ENCODE assay signal across 22 mouse cellular contexts in the genomic region with DNA sequence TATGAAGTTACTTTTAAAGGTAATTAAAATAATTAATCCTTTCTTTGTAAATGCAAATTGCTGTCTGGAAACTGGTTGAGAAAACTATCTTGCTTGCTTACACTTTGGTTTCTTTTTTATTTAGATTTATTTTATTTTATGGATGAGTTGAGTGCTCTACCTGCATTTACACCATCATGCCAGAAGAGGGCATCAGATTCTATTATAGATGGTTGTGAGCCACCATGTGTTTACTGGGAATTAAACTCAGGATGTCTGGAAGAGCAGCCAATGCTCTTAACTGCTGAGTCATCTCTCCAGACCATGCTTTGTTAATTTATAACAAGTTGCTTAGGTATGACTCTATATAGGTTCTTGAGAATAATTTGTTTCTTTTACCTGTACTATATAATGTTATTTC.
DNase-seq lines count a peak whose midpoint lies in the region; ATAC-seq and TF ChIP-seq lines count a peak whose summit lies in the region.
"Had no signal": no experiment of that assay in that cellular context is flagged by ENCODE, and none has a peak within 500 bp of the region (broad histone marks: within the 10 kb centered on the region; RNA-seq: fewer than 3 reads in every experiment).

No protein-coding gene starts in this region.

- ATAC-seq in midbrain, embryonic 14.5 days (ENCODE audit: low FRiP score, low TSS enrichment), result no peak
- ATAC-seq in midbrain, embryonic 15.5 days (replicated peaks), result no peak
- no peak for ATAC-seq in Patski
- ATAC-seq in forebrain, postnatal 0 days, result no peak
- ATAC-seq in hindbrain, embryonic 11.5 days (ENCODE audit: low FRiP score), result no peak
- ATAC-seq: hindbrain, embryonic 16.5 days; intestine, postnatal 0 days; liver, embryonic 12.5 days had no signal

- DNase-seq in gastrocnemius, adult 2 months, result no peak
- no peak for DNase-seq in gastrocnemius, postnatal 4 days (ENCODE audit: low spot score in 2 of 2)
- DNase-seq in midbrain, embryonic 14.5 days, result peak; percentile 2
- DNase-seq in Patski (ENCODE audit: low read depth, low spot score), result no peak
- DNase-seq in forebrain, postnatal 0 days, result no peak
- no peak for DNase-seq in urinary bladder, adult 18-20 months (ENCODE audit: low spot score in 2 of 2)
- DNase-seq in hindbrain, embryonic 11.5 days (ENCODE audit: low spot score), result no peak
- DNase-seq: cerebellum, adult 9-10 months; gastrocnemius, postnatal 10 days; heart, adult 18-20 months; left cerebral cortex, postnatal 4 days; thymus, postnatal 25 days had no signal

- in situ Hi-C loops in Patski (cut with MboI; ENCODE audit: low pct_unique_long_range_greater_than_20kb), result no loop called here

- CTCF ChIA-PET in Patski (lab: Charles Lee), result no interaction called here

- no peak overlapping the region for H3K9ac ChIP-seq in midbrain, embryonic 14.5 days (replicated peaks; ENCODE audit: low read length)
- H3K9ac ChIP-seq in midbrain, embryonic 15.5 days, result no peak overlapping the region
- no peak overlapping the region for H3K9ac ChIP-seq in forebrain, postnatal 0 days
- no peak overlapping the region for H3K9ac ChIP-seq in hindbrain, embryonic 11.5 days (ENCODE audit: low read depth, low read length)
- H3K9ac ChIP-seq: forebrain, embryonic 12.5 days; heart, embryonic 13.5 days; liver, embryonic 12.5 days; lung, embryonic 15.5 days; neural tube, embryonic 12.5 days had no signal

- H3K27ac ChIP-seq in gastrocnemius, adult 2 months, result no peak overlapping the region
- H3K27ac ChIP-seq in midbrain, embryonic 14.5 days (replicated peaks; ENCODE audit: low read depth, low read length), result no peak overlapping the region
- H3K27ac ChIP-seq in midbrain, embryonic 15.5 days, result no peak overlapping the region
- H3K27ac ChIP-seq in forebrain, postnatal 0 days (ENCODE audit: low read depth, low read length), result no peak overlapping the region
- H3K27ac ChIP-seq in hindbrain, embryonic 11.5 days (ENCODE audit: low read depth, low read length), result no peak overlapping the region
- H3K27ac ChIP-seq: forebrain, embryonic 12.5 days; heart, embryonic 13.5 days; liver, embryonic 12.5 days; lung, embryonic 15.5 days; macrophage; neural tube, embryonic 12.5 days had no signal

- no peaks in the 10 kb centered on the region for H3K9me3 ChIP-seq in midbrain, embryonic 14.5 days (ENCODE audit: control insufficient read depth, low read length)
- H3K9me3 ChIP-seq in midbrain, embryonic 15.5 days, result no peaks in the 10 kb centered on the region
- no peaks in the 10 kb centered on the region for H3K9me3 ChIP-seq in forebrain, postnatal 0 days (ENCODE audit: low read length)
- no peaks in the 10 kb centered on the region for H3K9me3 ChIP-seq in hindbrain, embryonic 11.5 days (ENCODE audit: control insufficient read depth, low read length)
- H3K9me3 ChIP-seq: forebrain, embryonic 12.5 days; heart, embryonic 13.5 days; liver, embryonic 12.5 days; lung, embryonic 15.5 days; neural tube, embryonic 12.5 days had no signal

- TF ChIP-seq CTCF in gastrocnemius, adult 2 months (IDR thresholded peaks at IDR 0.05), result peak; percentile 4; the same call in 1 of the 2 replicates
- TF ChIP-seq CTCF in Patski (IDR thresholded peaks at IDR 0.05), result peak; percentile 29
- no peak for TF ChIP-seq CTCF in forebrain, postnatal 0 days (IDR thresholded peaks at IDR 0.05; ENCODE audit: low read depth)

- POLR2A ChIA-PET in Patski (lab: Charles Lee), result no interaction called here

- no peaks in the 10 kb centered on the region for H3K36me3 ChIP-seq in midbrain, embryonic 14.5 days (ENCODE audit: control insufficient read depth, insufficient read depth, low read length)
- H3K36me3 ChIP-seq in midbrain, embryonic 15.5 days (replicated peaks), result no peaks in the 10 kb centered on the region
- H3K36me3 ChIP-seq in forebrain, postnatal 0 days (ENCODE audit: insufficient read depth), result no peaks in the 10 kb centered on the region
- no peaks in the 10 kb centered on the region for H3K36me3 ChIP-seq in hindbrain, embryonic 11.5 days (ENCODE audit: control insufficient read depth, insufficient read depth, low read length)
- H3K36me3 ChIP-seq: forebrain, embryonic 12.5 days; heart, embryonic 13.5 days; liver, embryonic 12.5 days; lung, embryonic 15.5 days; neural tube, embryonic 12.5 days had no signal

- intact Hi-C loops in gastrocnemius, adult 2 months (cut with DNase I), result no loop called here

- H3K4me1 ChIP-seq in midbrain, embryonic 14.5 days (ENCODE audit: control insufficient read depth, insufficient read depth, low read length), result no peaks in the 10 kb centered on the region
- no peaks in the 10 kb centered on the region for H3K4me1 ChIP-seq in midbrain, embryonic 15.5 days
- H3K4me1 ChIP-seq in forebrain, postnatal 0 days (ENCODE audit: insufficient read depth), result no peaks in the 10 kb centered on the region
- H3K4me1 ChIP-seq in hindbrain, embryonic 11.5 days (replicated peaks; ENCODE audit: control insufficient read depth, insufficient read depth, low read length), result no peaks in the 10 kb centered on the region
- H3K4me1 ChIP-seq: forebrain, embryonic 12.5 days; heart, embryonic 13.5 days; liver, embryonic 12.5 days; lung, embryonic 15.5 days; neural tube, embryonic 12.5 days had no signal

- H3K27me3 ChIP-seq in midbrain, embryonic 14.5 days (ENCODE audit: control insufficient read depth, insufficient read depth, low read length), result no peaks in the 10 kb centered on the region
- H3K27me3 ChIP-seq in midbrain, embryonic 15.5 days (replicated peaks), result no peaks in the 10 kb centered on the region
- peaks cover 21% of the 10 kb centered on the region for H3K27me3 ChIP-seq in Patski
- H3K27me3 ChIP-seq in forebrain, postnatal 0 days (ENCODE audit: insufficient read depth, low read length), result no peaks in the 10 kb centered on the region
- H3K27me3 ChIP-seq in hindbrain, embryonic 11.5 days (ENCODE audit: control insufficient read depth, insufficient read depth, low read length), result no peaks in the 10 kb centered on the region
- H3K27me3 ChIP-seq: forebrain, embryonic 12.5 days; heart, embryonic 13.5 days; liver, embryonic 12.5 days; lung, embryonic 15.5 days; neural tube, embryonic 12.5 days had no signal

- no peak overlapping the region for H3K4me3 ChIP-seq in gastrocnemius, adult 2 months
- no peak overlapping the region for H3K4me3 ChIP-seq in midbrain, embryonic 14.5 days (replicated peaks; ENCODE audit: low read depth, low read length)
- H3K4me3 ChIP-seq in midbrain, embryonic 15.5 days, result no peak overlapping the region
- H3K4me3 ChIP-seq in forebrain, postnatal 0 days (ENCODE audit: low read depth, low read length), result no peak overlapping the region
- no peak overlapping the region for H3K4me3 ChIP-seq in hindbrain, embryonic 11.5 days (ENCODE audit: low read depth, low read length)
- H3K4me3 ChIP-seq: forebrain, embryonic 12.5 days; heart, embryonic 13.5 days; liver, embryonic 12.5 days; lung, embryonic 15.5 days; neural tube, embryonic 12.5 days had no signal

- no peak overlapping the region for H3K4me2 ChIP-seq in midbrain, embryonic 14.5 days (ENCODE audit: low read length)
- H3K4me2 ChIP-seq in midbrain, embryonic 15.5 days, result no peak overlapping the region
- no peak overlapping the region for H3K4me2 ChIP-seq in forebrain, postnatal 0 days (ENCODE audit: low read depth)
- H3K4me2 ChIP-seq in hindbrain, embryonic 11.5 days (replicated peaks; ENCODE audit: low read depth, low read length), result no peak overlapping the region
- H3K4me2 ChIP-seq: forebrain, embryonic 12.5 days; heart, embryonic 13.5 days; liver, embryonic 12.5 days; lung, embryonic 15.5 days; midbrain, embryonic 11.5 days; neural tube, embryonic 12.5 days had no signal
